Mouse (Mus musculus): ENCODE measurements around the gene Atp6v1g2. TPM values are rescaled to one million over a fixed set of nuclear protein-coding genes. Genes with fewer than 3 reads are reported as not detected.

Atp6v1g2 gene
- polyA plus RNA-seq, 1 experiment from 2014 or later, result 3.7 TPM

GRCm38 (mm10) chr17:35202442-35202841 is 31.0 kb upstream of the Atp6v1g2 start:
- ChIA-PET POLR2A (no interaction called here), CTCF (interaction anchor here (1.0 kb wide), 1 partner anchor 12 kb away, joined by 3 read pairs; no protein-coding TSS in a partner anchor)
- no peak for TF ChIP-seq CTCF (IDR thresholded peaks at IDR 0.05)
- in situ Hi-C loops (cut with MboI; ENCODE audit: low pct_unique_long_range_greater_than_20kb), result no loop called here
- H3K27me3 ChIP-seq, result no peaks in the 10 kb centered on the region
- no peak for ATAC-seq
- DNase-seq (ENCODE audit: low read depth, low spot score), result no peak

DNA sequence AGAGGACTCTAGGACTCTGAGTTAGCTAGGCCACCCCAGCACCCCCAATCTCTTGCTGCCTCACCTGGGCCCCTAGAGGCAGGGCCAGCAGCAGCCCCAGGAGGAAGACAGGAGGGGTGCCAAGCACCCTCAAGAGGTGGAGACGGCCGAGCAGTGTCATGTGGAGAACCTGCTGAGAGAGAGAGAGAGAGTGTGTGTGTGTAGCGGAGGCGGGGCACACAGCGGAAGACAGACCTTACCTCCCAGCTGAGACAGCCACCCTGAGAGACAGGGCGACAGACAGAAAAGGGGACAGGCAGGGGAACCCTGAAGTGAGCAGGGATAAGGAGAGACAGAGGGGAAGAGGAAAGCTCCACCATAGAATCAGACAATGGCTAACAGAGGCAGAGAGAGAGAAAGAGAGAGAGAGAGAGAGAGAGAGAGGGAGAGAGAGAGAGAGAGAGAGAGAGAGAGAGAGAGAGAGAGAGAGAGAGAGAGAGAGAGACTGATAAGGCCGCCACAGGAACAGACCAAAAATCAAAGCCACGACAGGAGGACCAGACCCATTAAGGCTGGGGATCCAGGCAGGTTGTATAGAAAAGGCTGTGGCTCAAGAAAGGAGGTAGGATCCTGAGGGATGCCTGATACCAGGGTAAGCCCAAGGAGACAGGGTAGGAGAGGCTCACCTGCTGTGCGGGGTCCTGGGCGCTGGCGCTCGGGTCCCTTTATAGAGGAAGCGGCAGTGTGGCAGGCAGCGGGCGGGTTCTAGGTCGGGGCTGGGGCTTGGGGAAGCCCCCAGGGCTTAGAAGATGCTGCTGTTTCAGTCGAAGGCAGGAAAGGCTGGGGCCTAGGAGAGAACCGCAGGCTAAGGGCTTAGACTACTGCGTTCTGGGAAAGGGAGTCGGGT is 28.7 kb upstream of the Atp6v1g2 start, which contains the start of gene Lta:
Lta (minus strand) TSS at position 858 of the 886 bp plus-strand sequence.
- ATAC-seq, result no peak
- no peak for DNase-seq (ENCODE audit: low read depth, low spot score)
- TF ChIP-seq CTCF (IDR thresholded peaks at IDR 0.05), result no peak
- in situ Hi-C loops (cut with MboI; ENCODE audit: low pct_unique_long_range_greater_than_20kb), result no loop called here
- no peaks in the 10 kb centered on the region for H3K27me3 ChIP-seq
- ChIA-PET POLR2A (interaction anchor here (0.6 kb wide), 1 partner anchor 35 kb away, joined by 3 read pairs; no protein-coding TSS in a partner anchor), CTCF (no interaction called here)

DNA sequence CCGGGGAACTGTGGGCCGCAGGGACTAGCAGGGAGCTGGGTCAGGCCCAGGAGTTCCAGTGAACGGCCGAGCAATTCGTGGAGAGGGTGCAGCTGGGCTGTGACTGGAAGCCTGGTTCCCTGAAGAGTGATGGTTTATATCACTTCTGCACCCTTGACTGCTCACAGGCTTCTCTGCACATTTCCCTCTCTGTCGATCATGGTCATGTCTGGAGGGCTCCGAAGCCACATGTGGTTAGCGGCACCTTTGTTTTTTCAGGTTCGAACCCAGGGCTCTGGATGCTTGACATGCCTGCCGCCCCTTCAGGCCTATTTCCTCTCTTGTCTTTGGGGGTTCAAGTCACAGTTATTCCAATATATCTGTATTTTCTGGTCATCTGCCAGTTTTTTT is 28.1 kb upstream of the Atp6v1g2 start:
- POLR2A ChIA-PET, result no interaction called here
- ATAC-seq (no peak), DNase-seq (ENCODE audit: low read depth, low spot score) (no peak)
- CTCF ChIA-PET, result no interaction called here
- no peaks in the 10 kb centered on the region for H3K27me3 ChIP-seq
- no peak for TF ChIP-seq CTCF (IDR thresholded peaks at IDR 0.05)
- in situ Hi-C loops (cut with MboI; ENCODE audit: low pct_unique_long_range_greater_than_20kb), result no loop called here

- H3K27me3 ChIP-seq, result no peaks in the 10 kb centered on the region
- DNase-seq (ENCODE audit: low read depth, low spot score) (no peak), ATAC-seq (no peak)
- in situ Hi-C loops (cut with MboI; ENCODE audit: low pct_unique_long_range_greater_than_20kb), result no loop called here
- ChIA-PET POLR2A (no interaction called here), CTCF (interaction anchor here (1.6 kb wide), 1 partner anchor 41 kb away, joined by 7 read pairs; no protein-coding TSS in a partner anchor)
- no peak for TF ChIP-seq CTCF (IDR thresholded peaks at IDR 0.05)
Observed at GRCm38 (mm10) chr17:35209785-35210535, 23.5 kb upstream of the Atp6v1g2 start.

DNA sequence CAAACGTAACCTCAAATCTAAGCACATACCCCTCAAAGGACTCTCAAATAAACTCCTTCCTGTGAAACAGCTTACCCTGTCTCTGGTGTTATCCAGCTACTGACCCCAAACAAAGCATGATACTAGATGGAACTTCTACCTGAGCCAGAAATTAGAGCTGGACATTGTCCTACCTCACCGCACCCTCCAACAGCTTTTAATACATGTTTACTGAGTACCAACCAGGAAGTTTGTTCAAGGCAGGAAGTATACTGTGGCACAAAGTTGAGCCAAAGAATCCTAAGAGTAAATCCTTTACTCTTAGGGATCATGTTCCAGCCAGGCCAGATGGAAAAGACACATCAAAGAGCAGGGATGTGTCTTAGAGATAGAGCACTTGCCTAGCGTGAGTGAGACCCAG is 22.9 kb upstream of the Atp6v1g2 start:
- no peak for ATAC-seq
- POLR2A ChIA-PET, result no interaction called here
- no peaks in the 10 kb centered on the region for H3K27me3 ChIP-seq
- no peak for DNase-seq (ENCODE audit: low read depth, low spot score)
- in situ Hi-C loops (cut with MboI; ENCODE audit: low pct_unique_long_range_greater_than_20kb), result no loop called here
- CTCF ChIA-PET, result interaction anchor here (1.6 kb wide), 1 partner anchor 42 kb away, joined by 7 read pairs; no protein-coding TSS in a partner anchor
- TF ChIP-seq CTCF (IDR thresholded peaks at IDR 0.05), result no peak

DNA sequence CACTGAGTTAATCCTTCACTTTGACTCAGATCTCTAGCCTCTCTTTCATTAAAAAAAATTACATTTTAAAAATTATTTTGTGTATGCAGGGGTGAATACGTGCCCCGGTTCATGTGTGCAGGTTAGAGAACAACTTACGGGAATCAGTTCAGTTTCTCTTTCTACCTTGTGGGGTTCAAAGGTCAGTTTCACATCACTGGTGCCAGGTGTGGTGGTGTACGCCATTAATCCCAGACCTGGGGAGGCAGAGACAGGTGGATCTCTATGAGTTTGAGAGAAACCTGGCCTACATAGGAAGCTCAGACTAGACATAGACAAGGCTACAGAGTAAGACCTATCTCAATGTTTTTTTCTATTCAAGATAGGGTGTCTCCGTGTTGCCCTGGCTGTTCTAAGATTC is 20.4 kb upstream of the Atp6v1g2 start:
- DNase-seq (ENCODE audit: low read depth, low spot score) (no peak), ATAC-seq (no peak)
- no peaks in the 10 kb centered on the region for H3K27me3 ChIP-seq
- in situ Hi-C loops (cut with MboI; ENCODE audit: low pct_unique_long_range_greater_than_20kb), result no loop called here
- ChIA-PET POLR2A (no interaction called here), CTCF (no interaction called here)
- no peak for TF ChIP-seq CTCF (IDR thresholded peaks at IDR 0.05)

DNA sequence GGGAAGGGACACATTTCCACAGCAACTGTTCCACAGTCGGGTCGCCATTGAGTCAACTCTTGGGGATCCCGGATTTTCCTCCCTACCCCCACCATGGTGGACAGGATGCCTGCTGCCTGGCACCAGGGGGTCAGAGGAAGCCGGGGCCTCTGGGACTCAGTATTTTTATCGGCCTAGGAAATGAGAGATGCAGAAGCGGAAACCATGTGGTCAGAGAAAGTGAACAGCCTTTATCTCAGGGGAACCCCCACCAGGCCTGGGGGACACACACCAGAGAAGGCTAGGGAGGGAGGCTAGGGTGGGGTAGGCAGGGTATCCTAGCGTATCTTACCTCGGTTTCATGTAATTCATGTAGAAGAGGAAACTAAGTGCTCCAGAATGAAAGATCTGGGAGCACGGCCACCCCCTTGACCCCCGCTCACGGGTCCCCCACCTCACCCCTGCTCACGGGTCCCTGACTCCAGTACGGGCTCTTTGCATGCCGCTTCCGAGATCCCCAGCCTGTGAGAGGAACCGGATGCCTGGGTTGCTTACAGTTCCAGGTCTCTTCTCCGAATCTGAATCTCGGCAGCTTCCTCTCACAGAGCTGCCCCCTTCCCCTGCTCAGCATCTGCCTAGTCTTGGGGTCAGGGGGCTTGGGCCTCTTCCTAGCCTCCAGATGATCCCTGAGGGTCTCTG is 14.8 kb upstream of the Atp6v1g2 start:
- no peak for TF ChIP-seq CTCF (IDR thresholded peaks at IDR 0.05)
- POLR2A ChIA-PET, result no interaction called here
- no peaks in the 10 kb centered on the region for H3K27me3 ChIP-seq
- in situ Hi-C loops (cut with MboI; ENCODE audit: low pct_unique_long_range_greater_than_20kb), result no loop called here
- CTCF ChIA-PET, result no interaction called here
- DNase-seq (ENCODE audit: low read depth, low spot score) (no peak), ATAC-seq (no peak)

DNA sequence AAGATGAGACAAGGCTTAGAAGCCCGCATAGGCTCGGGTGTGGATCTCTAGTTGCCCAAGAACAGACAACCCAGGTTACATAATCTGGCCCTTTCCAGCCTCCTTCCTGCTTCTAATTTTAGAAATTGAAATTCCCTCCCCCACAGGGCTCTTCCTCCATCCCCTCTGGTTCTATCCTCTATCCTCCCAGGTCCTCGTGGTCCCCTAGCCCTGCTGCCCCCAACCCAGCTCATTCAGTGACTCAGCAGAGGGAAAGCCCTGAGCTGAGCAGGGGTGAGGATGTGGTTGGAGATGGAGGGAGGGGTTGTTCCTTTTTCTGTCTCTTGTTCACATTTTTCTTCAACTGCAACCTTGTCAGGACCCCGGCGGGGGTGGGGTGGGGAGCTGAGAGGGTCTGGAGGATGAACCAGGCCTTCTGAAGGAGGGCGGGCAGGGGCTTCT is 13.8 kb upstream of the Atp6v1g2 start:
- TF ChIP-seq CTCF (IDR thresholded peaks at IDR 0.05), result no peak
- CTCF ChIA-PET, result interaction anchor here (1.2 kb wide), 1 partner anchor 11 kb away, joined by 4 read pairs; no protein-coding TSS in a partner anchor
- POLR2A ChIA-PET, result interaction anchor here (1.1 kb wide), 1 partner anchor 49 kb away, joined by 3 read pairs; no protein-coding TSS in a partner anchor
- in situ Hi-C loops (cut with MboI; ENCODE audit: low pct_unique_long_range_greater_than_20kb), result no loop called here
- ATAC-seq (no peak), DNase-seq (ENCODE audit: low read depth, low spot score) (no peak)
- no peaks in the 10 kb centered on the region for H3K27me3 ChIP-seq

GRCm38 (mm10) chr17:35220156-35220952 is 13.1 kb upstream of the Atp6v1g2 start, which contains the start of gene Gm16181:
Gene Gm16181 (plus strand): TSS chr17:35220834.
- ATAC-seq, result peak; percentile 18
- DNase-seq (ENCODE audit: low read depth, low spot score), result no peak
- CTCF ChIA-PET, result interaction anchor here (1.2 kb wide), 1 partner anchor 11 kb away, joined by 4 read pairs; no protein-coding TSS in a partner anchor
- no peaks in the 10 kb centered on the region for H3K27me3 ChIP-seq
- POLR2A ChIA-PET, result interaction anchor here (1.1 kb wide), 1 partner anchor 50 kb away, joined by 3 read pairs; no protein-coding TSS in a partner anchor
- TF ChIP-seq CTCF (IDR thresholded peaks at IDR 0.05), result no peak
- in situ Hi-C loops (cut with MboI; ENCODE audit: low pct_unique_long_range_greater_than_20kb), result no loop called here

Data from Patski (cell line).